Mouse (Mus musculus) MEL (cell line): Measurements from ENCODE around the gene Sept12. TPM values are rescaled to one million over a fixed set of nuclear protein-coding genes. Genes with fewer than 3 reads are reported as not detected.

ENCODE experiments used
- DNase-seq: peaks from one replicate; pipeline ENCODE4 v3.0.0; 2011; ENCODE audit warnings: low read depth, low spot score
- H3K27ac ChIP-seq: 2 replicates; pipeline ENCODE4 v1.5.1; 2012; ENCODE audit warnings: low read depth, mild to moderate bottlenecking, control low read depth, low read length, moderate library complexity; ENCODE audit not compliant: control insufficient read depth
- H3K27me3 ChIP-seq, 2 experiments: fragments of 150-350 bp in 1 of 2; sonication (generic) in 1 of 2; 2 replicates each; pipeline ENCODE4 v1.6.1; 2012; ENCODE audit warnings: low read length in 2 of 2, mild to moderate bottlenecking in 2 of 2, improper control_type of control experiment in 1 of 2, moderate library complexity in 1 of 2; ENCODE audit not compliant: insufficient read depth in 2 of 2, control insufficient read depth in 1 of 2
- H3K36me3 ChIP-seq, 2 experiments: 2 replicates each; pipeline ENCODE4 v1.6.1; 2012 to 2014; ENCODE audit warnings: low read length in 2 of 2, improper control_type of control experiment in 1 of 2, inconsistent platforms in 1 of 2, mild to moderate bottlenecking in 1 of 2; ENCODE audit not compliant: insufficient read depth in 2 of 2, control insufficient read depth in 1 of 2
- H3K4me1 ChIP-seq, 2 experiments: fragments of 150-350 bp in 1 of 2; sonication (generic) in 1 of 2; 2 replicates each; pipeline ENCODE4 v1.6.1; 2012; ENCODE audit warnings: low read length in 2 of 2, improper control_type of control experiment in 1 of 2, mild to moderate bottlenecking in 1 of 2; ENCODE audit not compliant: insufficient read depth in 2 of 2, control insufficient read depth in 1 of 2
- H3K4me3 ChIP-seq, 2 experiments: fragments of 150-350 bp in 1 of 2; sonication (generic) in 1 of 2; 2 replicates each; pipeline ENCODE4 v1.5.1; 2012; ENCODE audit warnings: low read depth in 2 of 2, low read length in 2 of 2, mild to moderate bottlenecking in 2 of 2, moderate library complexity in 2 of 2, control low read depth in 1 of 2, improper control_type of control experiment in 1 of 2; ENCODE audit not compliant: control insufficient read depth in 1 of 2, insufficient read depth in 1 of 2
- H3K79me2 ChIP-seq: 2 replicates; pipeline ENCODE4 v1.6.1; 2012; ENCODE audit warnings: mild to moderate bottlenecking, low read length, moderate library complexity; ENCODE audit not compliant: control insufficient read depth, poor library complexity, insufficient read depth
- H3K9ac ChIP-seq: 2 replicates; pipeline ENCODE4 v1.6.1; 2012; ENCODE audit warnings: low read depth, mild to moderate bottlenecking, control low read depth, low read length, moderate library complexity; ENCODE audit not compliant: control insufficient read depth, poor library complexity, severe bottlenecking
- H3K9me3 ChIP-seq: fragments of 150-350 bp; sonication (generic); replicated peaks from 2 replicates; pipeline ENCODE4 v1.6.1; 2012; ENCODE audit warnings: mild to moderate bottlenecking, low read length, improper control_type of control experiment, moderate library complexity; ENCODE audit not compliant: insufficient read depth
- CHD1 ChIP-seq: IDR thresholded peaks from 2 replicates; pipeline ENCODE4 v1.6.1; 2012; ENCODE audit warnings: low read depth, mild to moderate bottlenecking, inconsistent platforms, low read length, improper control_type of control experiment
- ELF1 ChIP-seq: IDR thresholded peaks from 2 replicates; pipeline ENCODE4 v1.6.1; 2014; ENCODE audit warnings: low read depth, mild to moderate bottlenecking, inconsistent platforms, low read length, improper control_type of control experiment, moderate library complexity
- EP300 ChIP-seq, 2 experiments: IDR thresholded peaks; 2 replicates each; pipeline ENCODE4 v1.6.1; 2011; ENCODE audit warnings: improper control_type of control experiment in 2 of 2, low read length in 2 of 2, low read depth in 1 of 2, mild to moderate bottlenecking in 1 of 2
- ETS1 ChIP-seq: IDR thresholded peaks from 2 replicates; pipeline ENCODE4 v1.6.1; 2012; ENCODE audit warnings: low read depth, mild to moderate bottlenecking, inconsistent platforms, low read length, improper control_type of control experiment, moderate library complexity
- GABPA ChIP-seq: IDR thresholded peaks from 2 replicates; pipeline ENCODE4 v1.6.1; 2012; ENCODE audit warnings: low read depth, mild to moderate bottlenecking, inconsistent platforms, low read length, improper control_type of control experiment, moderate library complexity
- GATA1 ChIP-seq: IDR thresholded peaks from 2 replicates; pipeline ENCODE4 v1.6.1; 2011; ENCODE audit warnings: low read depth, low read length, improper control_type of control experiment
- HCFC1 ChIP-seq: IDR thresholded peaks from 2 replicates; pipeline ENCODE4 v1.6.1; 2012; ENCODE audit warnings: low read depth, mild to moderate bottlenecking, inconsistent platforms, low read length, improper control_type of control experiment, moderate library complexity
- JUND ChIP-seq: IDR thresholded peaks from 2 replicates; pipeline ENCODE4 v1.6.1; 2011; ENCODE audit warnings: low read depth, mild to moderate bottlenecking, improper control_type of control experiment, low read length
- KAT2A ChIP-seq: conservative IDR thresholded peaks from 2 replicates; pipeline ENCODE4 v1.6.1; 2012; ENCODE audit warnings: low read depth, low read length, improper control_type of control experiment, inconsistent platforms
- MAFK ChIP-seq: IDR thresholded peaks from 2 replicates; pipeline ENCODE4 v1.6.1; 2011; ENCODE audit warnings: low read depth, mild to moderate bottlenecking, low read length, improper control_type of control experiment, borderline replicate concordance
- MAX ChIP-seq: IDR thresholded peaks from 2 replicates; pipeline ENCODE4 v1.6.1; 2011; ENCODE audit warnings: low read length, improper control_type of control experiment
- MAZ ChIP-seq: IDR thresholded peaks from 2 replicates; pipeline ENCODE4 v1.6.1; 2012; ENCODE audit warnings: low read depth, mild to moderate bottlenecking, inconsistent platforms, low read length, improper control_type of control experiment
- MEF2A ChIP-seq: IDR thresholded peaks from 2 replicates; pipeline ENCODE4 v1.6.1; 2014; ENCODE audit warnings: low read depth, mild to moderate bottlenecking, inconsistent platforms, low read length, improper control_type of control experiment; ENCODE audit not compliant: poor library complexity, insufficient replicate concordance, severe bottlenecking; ENCODE audit errors: extremely low read depth
- MXI1 ChIP-seq: IDR thresholded peaks from 2 replicates; pipeline ENCODE4 v1.6.1; 2011; ENCODE audit warnings: mild to moderate bottlenecking, low read depth, low read length, improper control_type of control experiment
- MYB ChIP-seq: IDR thresholded peaks from 2 replicates; pipeline ENCODE4 v1.6.1; 2011; ENCODE audit warnings: mild to moderate bottlenecking, low read depth, low read length, improper control_type of control experiment
- MYC ChIP-seq: IDR thresholded peaks from 2 replicates; pipeline ENCODE4 v1.6.1; 2011; ENCODE audit warnings: low read depth, mild to moderate bottlenecking, low read length, improper control_type of control experiment, moderate library complexity
- NELFE ChIP-seq: IDR thresholded peaks from 2 replicates; pipeline ENCODE4 v1.6.1; 2011; ENCODE audit warnings: low read depth, low read length, improper control_type of control experiment
- NRF1 ChIP-seq: IDR thresholded peaks from 2 replicates; pipeline ENCODE4 v1.6.1; 2014; ENCODE audit warnings: low read depth, mild to moderate bottlenecking, inconsistent platforms, low read length, improper control_type of control experiment, moderate library complexity; ENCODE audit not compliant: poor library complexity, insufficient read depth, severe bottlenecking
- POLR2A ChIP-seq, 2 experiments: IDR thresholded peaks; 2 replicates each; pipeline ENCODE4 v1.6.1; 2011 to 2012; ENCODE audit warnings: low read length in 2 of 2, mild to moderate bottlenecking in 2 of 2, control low read depth in 1 of 2, improper control_type of control experiment in 1 of 2, low read depth in 1 of 2, moderate library complexity in 1 of 2; ENCODE audit not compliant: control insufficient read depth in 1 of 2, insufficient read depth in 1 of 2, poor library complexity in 1 of 2
- POLR2AphosphoS2 ChIP-seq: IDR thresholded peaks from 2 replicates; pipeline ENCODE4 v1.6.1; 2011; ENCODE audit warnings: low read length, improper control_type of control experiment
- RCOR1 ChIP-seq: IDR thresholded peaks from 2 replicates; pipeline ENCODE4 v1.6.1; 2012; ENCODE audit warnings: low read depth, mild to moderate bottlenecking, inconsistent platforms, low read length, improper control_type of control experiment
- SIN3A ChIP-seq: IDR thresholded peaks from 2 replicates; pipeline ENCODE4 v1.6.1; 2012; ENCODE audit warnings: low read length, improper control_type of control experiment, inconsistent platforms
- SMC3 ChIP-seq: IDR thresholded peaks from 2 replicates; pipeline ENCODE4 v1.6.1; 2011; ENCODE audit warnings: low read depth, low read length, improper control_type of control experiment
- TBP ChIP-seq: IDR thresholded peaks from 2 replicates; pipeline ENCODE4 v1.8.0; 2011; ENCODE audit warnings: low read depth, low read length, improper control_type of control experiment
- TCF12 ChIP-seq: IDR thresholded peaks from 2 replicates; pipeline ENCODE4 v1.6.1; 2014; ENCODE audit warnings: low read depth, mild to moderate bottlenecking, inconsistent platforms, low read length, improper control_type of control experiment, moderate library complexity
- USF1 ChIP-seq: IDR thresholded peaks from 2 replicates; pipeline ENCODE4 v1.6.1; 2014; ENCODE audit warnings: low read depth, mild to moderate bottlenecking, inconsistent platforms, low read length, improper control_type of control experiment, moderate library complexity
- ZC3H11A ChIP-seq: IDR thresholded peaks from 2 replicates; pipeline ENCODE4 v1.6.1; 2012; ENCODE audit warnings: low read depth, mild to moderate bottlenecking, inconsistent platforms, low read length, improper control_type of control experiment
- ZKSCAN1 ChIP-seq: IDR thresholded peaks from 2 replicates; pipeline ENCODE4 v1.6.1; 2012; ENCODE audit warnings: low read depth, mild to moderate bottlenecking, inconsistent platforms, low read length, improper control_type of control experiment, moderate library complexity
- ZMIZ1 ChIP-seq: IDR thresholded peaks from 2 replicates; pipeline ENCODE4 v1.6.1; 2012; ENCODE audit warnings: low read depth, mild to moderate bottlenecking, inconsistent platforms, low read length, improper control_type of control experiment, moderate library complexity
- ZNF384 ChIP-seq: IDR thresholded peaks from 2 replicates; pipeline ENCODE4 v1.6.1; 2012; ENCODE audit warnings: low read depth, mild to moderate bottlenecking, inconsistent platforms, low read length, improper control_type of control experiment
- polyA plus RNA-seq, 2 experiments: library from polyadenylated mRNA; stranded (reverse) in 1 of 2; unstranded in 1 of 2; fragments of >175 nt in 1 of 2; fragments of >200 nt in 1 of 2; gene quantifications; 2 replicates each; pipeline versions ENCODE4 v1.2.1 to v1.2.4; 2012; ENCODE audit warnings: low replicate concordance in 2 of 2, low read depth in 1 of 2; ENCODE audit not compliant: insufficient read length in 2 of 2, insufficient read depth in 1 of 2, missing spikeins in 1 of 2
- total RNA-seq: library from RNA; depleted of rRNA; stranded (reverse); fragments of 300-350 nt; gene quantifications from 2 replicates; pipeline ENCODE4 v1.2.3, GENCODE M21; 2012

Sept12 gene
- total and polyA plus RNA-seq, 3 experiments: 0.07 TPM; not detected in 2

DNA sequence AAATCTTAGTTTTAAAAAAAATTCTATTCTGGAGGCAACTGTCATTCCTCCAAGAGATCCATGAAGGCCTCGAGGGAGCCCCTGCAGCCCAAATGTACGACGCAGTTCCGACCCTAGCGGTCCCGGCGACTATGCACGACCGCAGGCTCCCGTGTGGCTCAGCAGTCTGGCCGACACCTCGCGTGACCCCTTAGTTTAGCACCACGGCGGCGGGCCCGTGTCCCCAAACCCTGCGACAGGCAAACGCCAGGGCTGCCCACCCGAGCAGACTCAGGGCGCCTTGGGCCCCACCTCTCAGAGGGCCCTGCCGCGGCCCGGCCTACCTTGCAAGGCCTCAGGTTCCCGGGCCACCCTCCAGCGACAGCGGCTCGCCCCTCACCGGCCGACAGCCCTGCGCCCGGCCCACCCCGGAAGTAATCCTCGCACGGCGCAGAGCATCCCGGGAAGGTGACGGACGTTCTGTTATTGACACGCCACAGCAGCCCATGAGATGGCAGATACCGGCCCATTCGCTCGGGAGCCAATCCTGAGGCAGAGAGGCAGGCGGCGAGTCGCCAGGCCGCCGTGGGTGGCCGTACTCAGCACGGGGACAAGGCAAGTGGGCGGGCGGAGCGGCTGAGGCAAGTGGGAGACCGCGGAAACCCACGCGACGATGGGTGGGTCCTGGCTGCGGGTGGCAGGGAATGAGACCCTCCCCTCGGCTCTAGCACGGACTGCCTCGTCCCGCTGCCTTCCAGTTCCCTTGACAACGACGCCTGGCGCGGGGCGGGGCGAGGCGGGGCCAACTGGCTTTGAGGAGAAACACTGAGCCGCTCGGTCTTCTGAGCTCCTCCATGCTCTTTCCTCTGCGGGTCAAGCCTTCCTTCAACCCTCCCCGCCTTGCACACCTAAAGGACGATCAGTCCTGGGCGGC, 33.6 kb downstream of the Sept12 start, which contains the start of gene Anks3:
Anks3 (minus strand) TSS at position 409 of the 913 bp plus-strand sequence.
- peaks cover 0 to 13% of the 10 kb centered on the region in 2 experiments; a peak in 1 of 4 replicates for H3K4me1 ChIP-seq
- peak within 1 kb of the TSS; percentile 81 to 92 for H3K4me3 ChIP-seq
- peak; percentile 96 for DNase-seq

DNA sequence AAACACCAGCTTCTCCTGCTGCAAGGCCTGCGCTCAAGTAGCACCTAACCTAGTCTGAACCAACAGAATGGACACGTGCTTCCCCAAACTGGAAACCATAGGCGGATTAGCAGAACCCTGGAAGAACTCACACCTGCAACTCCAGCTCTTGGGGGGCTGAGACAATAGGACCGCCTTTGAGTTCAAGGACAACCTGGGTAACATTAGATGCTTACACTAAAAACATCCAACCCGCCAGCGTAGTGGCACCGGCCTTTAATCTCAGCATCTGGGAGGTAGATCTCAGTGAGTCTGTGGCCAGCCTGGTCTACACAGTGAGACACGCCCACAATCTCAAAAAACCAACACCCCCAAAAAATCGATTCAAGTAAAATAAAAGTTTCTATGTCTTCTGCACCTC, 34.3 kb downstream of the Sept12 start:
- H3K9ac ChIP-seq: peak overlapping the region; percentile 82
- H3K79me2 ChIP-seq: peaks cover 17% of the 10 kb centered on the region
- peak; percentile 53 for DNase-seq
- no peaks in the 10 kb centered on the region for H3K27me3 ChIP-seq
- H3K27ac ChIP-seq: peak overlapping the region; percentile 48
- peaks cover 0 to 5% of the 10 kb centered on the region in 2 experiments; a peak in 2 of 4 replicates for H3K36me3 ChIP-seq
- peaks cover 0 to 13% of the 10 kb centered on the region in 2 experiments; a peak in 1 of 4 replicates for H3K4me1 ChIP-seq
- no peaks in the 10 kb centered on the region for H3K9me3 ChIP-seq
- TF ChIP-seq MAX (peak; percentile 40; the same call in 1 of the 2 replicates), KAT2A (no peak), MYC (no peak)
- peak overlapping the region; percentile 76 to 92 for H3K4me3 ChIP-seq

More for the DNA sequence above, 33.6 kb downstream of the Sept12 start, which contains the start of gene Anks3:
- no peaks in the 10 kb centered on the region for H3K27me3 ChIP-seq
- no peaks in the 10 kb centered on the region for H3K9me3 ChIP-seq
- peak within 1 kb of the TSS; percentile 82 for H3K9ac ChIP-seq
- 0 out of 2 replicates have a peak, but pooled peaks have one; percentile 30 for TF ChIP-seq TBP
- no peak for TF ChIP-seq GATA1
- 0 out of 2 replicates have a peak, but pooled peaks have one; percentile 49 for TF ChIP-seq TCF12
- TF ChIP-seq ZMIZ1: no peak
- TF ChIP-seq ETS1: 0 out of 2 replicates have a peak, but pooled peaks have one; percentile 10
- TF ChIP-seq SMC3: no peak
- TF ChIP-seq ZKSCAN1: no peak
- no peak for TF ChIP-seq EP300 (IDR thresholded peaks at IDR 0.05; ENCODE audit: low read depth in 1 of 2, low read length in 2 of 2)
- no peak for TF ChIP-seq ZC3H11A
- TF ChIP-seq ZNF384: no peak
- TF ChIP-seq MAZ: peak; percentile 65; the same call in 1 of the 2 replicates
- TF ChIP-seq MYC: peak; percentile 47; the same call in 1 of the 2 replicates
- peak; percentile 93 for TF ChIP-seq HCFC1
- TF ChIP-seq MAFK: no peak
- TF ChIP-seq MYB: no peak
- TF ChIP-seq USF1: peak; percentile 46; the same call in 1 of the 2 replicates
- TF ChIP-seq GABPA: no peak
- no peak for TF ChIP-seq MEF2A
- TF ChIP-seq NRF1: no peak; the same call in 1 of the 2 replicates
- TF ChIP-seq POLR2A (IDR thresholded peaks at IDR 0.05; ENCODE audit: control insufficient read depth in 1 of 2, insufficient read depth in 1 of 2, low read depth in 1 of 2, low read length in 2 of 2, poor library complexity in 1 of 2): peak; percentile 74 to 92
- no peak; the same call in 1 of the 2 replicates for TF ChIP-seq RCOR1
- peak; percentile 56 for TF ChIP-seq NELFE
- TF ChIP-seq MXI1: peak; percentile 91
- peak; percentile 72 for TF ChIP-seq MAX
- TF ChIP-seq CHD1: no peak
- no peak for TF ChIP-seq JUND
- TF ChIP-seq SIN3A: peak; percentile 97
- TF ChIP-seq KAT2A: no peak; the same call in 1 of the 2 replicates
- no peak; the same call in 1 of the 2 replicates for TF ChIP-seq POLR2AphosphoS2
- TF ChIP-seq ELF1: peak; percentile 87
- H3K36me3 ChIP-seq: peaks cover 0 to 5% of the 10 kb centered on the region in 2 experiments; a peak in 2 of 4 replicates
- peaks cover 17% of the 10 kb centered on the region for H3K79me2 ChIP-seq
- peak within 1 kb of the TSS; percentile 56 for H3K27ac ChIP-seq
